Mouse (Mus musculus) kidney, postnatal 36 days (tissue): ENCODE results near the gene 4933424G06Rik.

Experiments
- DNase-seq, 2 experiments: peaks; one replicate each; pipeline ENCODE4 v3.0.0; 2021 to 2022; ENCODE audit warnings: mixed read lengths in 2 of 2

Gene 4933424G06Rik

GRCm38 (mm10) chr1:36711104-36711503, 1.2 kb downstream of the 4933424G06Rik start:
- no peak for DNase-seq

GRCm38 (mm10) chr1:36714311-36714710, 4.4 kb downstream of the 4933424G06Rik start, which contains the start of gene Actr1b:
Actr1b (minus strand) TSS chr1:36714422.
- no peak for DNase-seq

- DNase-seq: no peak
These were observed 8.8 kb downstream of the 4933424G06Rik start for GRCm38 (mm10) chr1:36718786-36719185.

- no peak for DNase-seq
These were observed 13.5 kb downstream of the 4933424G06Rik start for GRCm38 (mm10) chr1:36723146-36724056.

GRCm38 (mm10) chr1:36724057-36724431, 14.1 kb downstream of the 4933424G06Rik start:
- DNase-seq: no peak

- peak; percentile 83 to 93 for DNase-seq
These were observed 27.4 kb downstream of the 4933424G06Rik start for GRCm38 (mm10) chr1:36737300-36737699.

GRCm38 (mm10) chr1:36739231-36739630, 29.3 kb downstream of the 4933424G06Rik start:
- DNase-seq: no peak

GRCm38 (mm10) chr1:36743046-36743445, 33.1 kb downstream of the 4933424G06Rik start:
- DNase-seq: no peak

GRCm38 (mm10) chr1:36744268-36744944, 34.5 kb downstream of the 4933424G06Rik start:
- peak; percentile 65 to 87 for DNase-seq

- DNase-seq: no peak
These were observed 35.7 kb downstream of the 4933424G06Rik start for GRCm38 (mm10) chr1:36745661-36746060.

- peak in 1 of 2 experiments; percentile 61 for DNase-seq
These were observed 36.5 kb downstream of the 4933424G06Rik start for GRCm38 (mm10) chr1:36746452-36746851.

- DNase-seq: no peak
These were observed 44.2 kb downstream of the 4933424G06Rik start for GRCm38 (mm10) chr1:36753932-36754675.

GRCm38 (mm10) chr1:36758553-36758952, 48.6 kb downstream of the 4933424G06Rik start:
- DNase-seq: no peak

GRCm38 (mm10) chr1:36759076-36759475, 49.1 kb downstream of the 4933424G06Rik start:
- no peak for DNase-seq

- DNase-seq: no peak
These were observed 50.5 kb downstream of the 4933424G06Rik start for GRCm38 (mm10) chr1:36760401-36760800.

- no peak for DNase-seq
These were observed 51.1 kb downstream of the 4933424G06Rik start for GRCm38 (mm10) chr1:36761061-36761460.

GRCm38 (mm10) chr1:36761568-36761967, 51.6 kb downstream of the 4933424G06Rik start, which contains the start of gene Zap70:
Zap70 (plus strand) TSS chr1:36761798.
- DNase-seq: no peak

- no peak for DNase-seq
These were observed 56.7 kb downstream of the 4933424G06Rik start for GRCm38 (mm10) chr1:36766431-36767205.

GRCm38 (mm10) chr1:36767321-36767720, 57.4 kb downstream of the 4933424G06Rik start:
- DNase-seq: no peak

GRCm38 (mm10) chr1:36768786-36769185, 58.8 kb downstream of the 4933424G06Rik start:
- no peak for DNase-seq

- DNase-seq: no peak
These were observed 60.0 kb downstream of the 4933424G06Rik start for GRCm38 (mm10) chr1:36769951-36770350.

GRCm38 (mm10) chr1:36770998-36771397, 61.0 kb downstream of the 4933424G06Rik start:
- no peak for DNase-seq
